Mouse (Mus musculus): ENCODE results near the gene Rgl2. TPM values are rescaled to one million over a fixed set of nuclear protein-coding genes. Genes with fewer than 3 reads are reported as not detected.
"Not testable (repeated sequence)": the region's sequence is repeated elsewhere in the genome, so short reads cannot be mapped to it uniquely, and the experiment has no call there.

The Rgl2 gene
- total RNA-seq, 2 experiments from 2014 or later, result 74.1 to 75.5 TPM

- DNase-seq, result no peak
- intact Hi-C loops (cut with DNase I), result no loop called here
These were observed 35.9 kb downstream of the Rgl2 start for GRCm38 (mm10) chr17:33965082-33965845.

GRCm38 (mm10) chr17:33965846-33966550 lies 36.7 kb downstream of the Rgl2 start:
- no peak for DNase-seq
- intact Hi-C loops (cut with DNase I), result no loop called here

- intact Hi-C loops (cut with DNase I), result no loop called here
- DNase-seq, result peak; percentile 77
These were observed 39.1 kb downstream of the Rgl2 start for GRCm38 (mm10) chr17:33968489-33968888.

- intact Hi-C loops (cut with DNase I), result no loop called here
- no peak for DNase-seq
These were observed 39.6 kb downstream of the Rgl2 start for GRCm38 (mm10) chr17:33968927-33969326.

GRCm38 (mm10) chr17:33969394-33969793 lies 40.1 kb downstream of the Rgl2 start:
- DNase-seq, result no peak
- intact Hi-C loops (cut with DNase I), result no loop called here

GRCm38 (mm10) chr17:33972691-33973090 lies 43.3 kb downstream of the Rgl2 start:
- intact Hi-C loops (cut with DNase I), result loop anchor here (5.0 kb wide), 1 partner anchor 1300 kb away; no protein-coding TSS in a partner anchor
- DNase-seq, result no peak

- no peak for DNase-seq
- intact Hi-C loops (cut with DNase I), result loop anchor here (5.0 kb wide), 1 partner anchor 1299 kb away; no protein-coding TSS in a partner anchor
These were observed 44.2 kb downstream of the Rgl2 start for GRCm38 (mm10) chr17:33973572-33973971.

- intact Hi-C loops (cut with DNase I), result no loop called here
These were observed 48.7 kb downstream of the Rgl2 start for GRCm38 (mm10) chr17:33977861-33978557.

GRCm38 (mm10) chr17:33978631-33979031 lies 49.3 kb downstream of the Rgl2 start:
- intact Hi-C loops (cut with DNase I), result no loop called here
- no peak for DNase-seq

More at GRCm38 (mm10) chr17:33977861-33978557, 48.7 kb downstream of the Rgl2 start:
- no peak for DNase-seq

GRCm38 (mm10) chr17:33979512-33980050 lies 50.2 kb downstream of the Rgl2 start:
- DNase-seq, result no peak
- intact Hi-C loops (cut with DNase I), result no loop called here

- intact Hi-C loops (cut with DNase I), result no loop called here
These were observed 51.1 kb downstream of the Rgl2 start for GRCm38 (mm10) chr17:33980181-33981035.

GRCm38 (mm10) chr17:33981192-33981909 lies 52.0 kb downstream of the Rgl2 start:
- intact Hi-C loops (cut with DNase I), result not testable (repeated sequence)
- peak; percentile 91 for DNase-seq

More at GRCm38 (mm10) chr17:33980181-33981035, 51.1 kb downstream of the Rgl2 start:
- no peak for DNase-seq

GRCm38 (mm10) chr17:33982136-33982535 lies 52.8 kb downstream of the Rgl2 start:
- DNase-seq, result peak; percentile 68

More at GRCm38 (mm10) chr17:33982136-33982535, 52.8 kb downstream of the Rgl2 start:
- intact Hi-C loops (cut with DNase I), result not testable (repeated sequence)

Small RNAs within 50 kb of the gene (microRNA-seq; reads per million reads assigned to microRNA genes)
- gene Gm27740, result not detected

Other genes starting within 250 kb of the Rgl2 start
- gene Hnrnpm, start 242.7 kb upstream of the Rgl2 start, total RNA-seq (2021), result 100 to 1,000 TPM; 178 to 195 TPM
- 10 to 100 TPM; 66.9 to 73.5 TPM for gene March2, start 210.9 kb upstream of the Rgl2 start, total RNA-seq (2021)
- 100 to 1,000 TPM; 361 to 382 TPM for gene Rab11b, start 169.0 kb upstream of the Rgl2 start, total RNA-seq (2021)
- 10 to 100 TPM in 1 of 2 experiments, 1 to 10 TPM in 1; 9.7 to 10.8 TPM for gene Angptl4, start 147.7 kb upstream of the Rgl2 start, total RNA-seq (2021)
- gene Kank3, start 119.0 kb upstream of the Rgl2 start, total RNA-seq (2021), result 10 to 100 TPM; 38.6 to 44.1 TPM
- 1,000 to 10,000 TPM; 1,155 to 1,182 TPM for gene Rps28, start 105.0 kb upstream of the Rgl2 start, total RNA-seq (2021)
- gene Ndufa7, start 105.0 kb upstream of the Rgl2 start, total RNA-seq (2021), result 100 to 1,000 TPM; 214 to 232 TPM
- gene Cd320, start 86.5 kb upstream of the Rgl2 start, total RNA-seq (2021), result 10 to 100 TPM; 21.6 to 25.4 TPM
- not detected for gene Gm7029, start 55.7 kb upstream of the Rgl2 start, total RNA-seq (2021)
- gene Kifc1, start 38.9 kb upstream of the Rgl2 start, total RNA-seq (2021), result 1 to 10 TPM; 7.7 to 9.4 TPM
- not detected for gene Platr17, start 24.4 kb upstream of the Rgl2 start, total RNA-seq (2021)
- 10 to 100 TPM; 37.6 to 39.2 TPM for gene Daxx, start 20.1 kb upstream of the Rgl2 start, total RNA-seq (2021)
- gene Tapbp, start 13.6 kb upstream of the Rgl2 start, total RNA-seq (2021), result 10 to 100 TPM; 45.5 to 56.6 TPM
- 10 to 100 TPM; 33.2 to 36.8 TPM for gene Zbtb22, start 13.6 kb upstream of the Rgl2 start, total RNA-seq (2021)
- 10 to 100 TPM; 90.5 to 96.1 TPM for gene Pfdn6, start 10.8 kb downstream of the Rgl2 start, total RNA-seq (2021)
- gene Wdr46, start 11.1 kb downstream of the Rgl2 start, total RNA-seq (2021), result 10 to 100 TPM; 30.1 to 36.6 TPM
- 1 to 10 TPM; 6.6 to 6.8 TPM for gene B3galt4, start 21.9 kb downstream of the Rgl2 start, total RNA-seq (2021)
- gene Vps52, start 26.3 kb downstream of the Rgl2 start, total RNA-seq (2021), result 10 to 100 TPM; 72.2 to 72.6 TPM
- 100 to 1,000 TPM; 557 to 591 TPM for gene Rps18, start 26.5 kb downstream of the Rgl2 start, total RNA-seq (2021)
- 10 to 100 TPM in 1 of 2 experiments, 1 to 10 TPM in 1; 8.2 to 13.8 TPM for gene H2-K1, start 70.8 kb downstream of the Rgl2 start, total RNA-seq (2021)
- gene Ring1, start 95.1 kb downstream of the Rgl2 start, total RNA-seq (2021), result 10 to 100 TPM; 23.6 to 28.2 TPM
- gene H2-Ke6, start 98.5 kb downstream of the Rgl2 start, total RNA-seq (2021), result 10 to 100 TPM; 41.6 to 45.2 TPM
- 10 to 100 TPM; 96.3 to 98.7 TPM for gene Slc39a7, start 102.1 kb downstream of the Rgl2 start, total RNA-seq (2021)
- 10 to 100 TPM; 80.7 to 84.9 TPM for gene Rxrb, start 102.3 kb downstream of the Rgl2 start, total RNA-seq (2021)
- 1 to 10 TPM; 6.8 to 9.8 TPM for gene Col11a2, start 109.9 kb downstream of the Rgl2 start, total RNA-seq (2021)
- not detected for gene H2-Oa, start 162.8 kb downstream of the Rgl2 start, total RNA-seq (2021)
- gene H2-DMa, start 190.0 kb downstream of the Rgl2 start, total RNA-seq (2021), result 10 to 100 TPM; 19.5 to 20.5 TPM
- 100 to 1,000 TPM; 247 to 267 TPM for gene Brd2, start 193.1 kb downstream of the Rgl2 start, total RNA-seq (2021)
- under 1 TPM; 0.34 to 0.40 TPM for gene H2-DMb2, start 213.8 kb downstream of the Rgl2 start, total RNA-seq (2021)
- gene H2-DMb1, start 223.5 kb downstream of the Rgl2 start, total RNA-seq (2021), result under 1 TPM; 0.46 to 0.97 TPM

Data from left cerebral cortex, postnatal 4 days (tissue).